Mouse (Mus musculus) liver, embryonic 11.5 days (tissue): ENCODE results near the gene Rassf6. TPM values are rescaled to one million over a fixed set of nuclear protein-coding genes. Genes with fewer than 3 reads are reported as not detected.

Source experiments
- ATAC-seq: fragments of 200-750 bp; cut with Nextera tagmentation; replicated peaks from 2 replicates; pipeline ENCODE4 v1.8.0; 2017; ENCODE audit warnings: moderate number of reproducible peaks, mild to moderate bottlenecking, moderate TSS enrichment, moderate library complexity; ENCODE audit not compliant: low FRiP score
- DNase-seq: peaks from one replicate; pipeline ENCODE4 v3.0.0-alpha.2; 2017; ENCODE audit warnings: low spot score
- H3K27ac ChIP-seq: fragments of 300-500 bp; sonication (generic); 2 replicates; pipeline ENCODE4 v1.5.1; 2014; ENCODE audit warnings: mild to moderate bottlenecking, low read depth, low read length, control low read depth
- H3K27me3 ChIP-seq: fragments of 300-500 bp; sonication (generic); replicated peaks from 2 replicates; pipeline ENCODE4 v1.6.1; 2014; ENCODE audit warnings: low read length, mixed read lengths; ENCODE audit not compliant: control insufficient read depth, insufficient read depth
- H3K36me3 ChIP-seq: fragments of 300-500 bp; sonication (generic); 2 replicates; pipeline ENCODE4 v1.6.1; 2014; ENCODE audit warnings: mild to moderate bottlenecking, low read length, moderate library complexity, mixed read lengths; ENCODE audit not compliant: control insufficient read depth, insufficient read depth
- H3K4me1 ChIP-seq: fragments of 300-500 bp; sonication (generic); replicated peaks from 2 replicates; pipeline ENCODE4 v1.6.1; 2014; ENCODE audit warnings: low read length, mixed read lengths; ENCODE audit not compliant: control insufficient read depth, insufficient read depth
- H3K4me2 ChIP-seq: fragments of 300-500 bp; sonication (generic); 2 replicates; pipeline ENCODE4 v1.6.1; 2014; ENCODE audit warnings: mild to moderate bottlenecking, control low read depth, moderate library complexity
- H3K4me3 ChIP-seq: fragments of 300-500 bp; sonication (generic); 2 replicates; pipeline ENCODE4 v1.5.1; 2014; ENCODE audit warnings: low read depth, low read length, control low read depth
- H3K9ac ChIP-seq: fragments of 300-500 bp; sonication (generic); 2 replicates; pipeline ENCODE4 v1.6.1; 2014; ENCODE audit warnings: low read depth, low read length, control low read depth
- H3K9me3 ChIP-seq: fragments of 300-500 bp; sonication (generic); 2 replicates; pipeline ENCODE4 v1.6.1; 2016; ENCODE audit warnings: low read length, inconsistent platforms, mixed read lengths; ENCODE audit not compliant: control insufficient read depth
- WGBS: fragments of 180-500 bp; shearing (Covaris S2); extraction: QIAGEN DNeasy Blood & Tissue Kit; methylation state at CpG from one replicate; pipeline ENCODE4 v1.1.7; 2014; 5-methylcytosine and 5-hydroxymethylcytosine counted together
- polyA plus RNA-seq: library from polyadenylated mRNA; unstranded; fragments of >200 nt; fragmentation: Nextera tagmentation; extraction: Ambion mirVana; gene quantifications from 2 replicates; pipeline ENCODE4 v1.2.1, GENCODE M21; 2014

Rassf6 gene
- polyA plus RNA-seq, 1 experiment from 2014 or later, result 6.2 TPM

GRCm38 (mm10) chr5:90591936-90592335 lies 48.5 kb downstream of the Rassf6 start:
- WGBS, result 87% methylated on average over 6 of the region's 6 CpGs
- Histone ChIP-seq H3K27me3 (no peaks in the 10 kb centered on the region), H3K4me2 (no peak overlapping the region), H3K4me3 (no peak overlapping the region), H3K9ac (no peak overlapping the region), H3K27ac (no peak overlapping the region), H3K9me3 (no peaks in the 10 kb centered on the region), H3K4me1 (no peaks in the 10 kb centered on the region), H3K36me3 (no peaks in the 10 kb centered on the region)
- ATAC-seq (no peak), DNase-seq (no peak)

GRCm38 (mm10) chr5:90590676-90591075 lies 49.8 kb downstream of the Rassf6 start:
- 82% methylated on average over 10 of the region's 10 CpGs for WGBS
- no peak overlapping the region for H3K9ac ChIP-seq
- ATAC-seq, result no peak
- no peaks in the 10 kb centered on the region for H3K36me3 ChIP-seq
- no peak overlapping the region for H3K4me2 ChIP-seq
- no peak overlapping the region for H3K27ac ChIP-seq
- H3K4me1 ChIP-seq, result no peaks in the 10 kb centered on the region
- no peak for DNase-seq
- no peaks in the 10 kb centered on the region for H3K27me3 ChIP-seq
- H3K4me3 ChIP-seq, result no peak overlapping the region
- no peaks in the 10 kb centered on the region for H3K9me3 ChIP-seq

DNA sequence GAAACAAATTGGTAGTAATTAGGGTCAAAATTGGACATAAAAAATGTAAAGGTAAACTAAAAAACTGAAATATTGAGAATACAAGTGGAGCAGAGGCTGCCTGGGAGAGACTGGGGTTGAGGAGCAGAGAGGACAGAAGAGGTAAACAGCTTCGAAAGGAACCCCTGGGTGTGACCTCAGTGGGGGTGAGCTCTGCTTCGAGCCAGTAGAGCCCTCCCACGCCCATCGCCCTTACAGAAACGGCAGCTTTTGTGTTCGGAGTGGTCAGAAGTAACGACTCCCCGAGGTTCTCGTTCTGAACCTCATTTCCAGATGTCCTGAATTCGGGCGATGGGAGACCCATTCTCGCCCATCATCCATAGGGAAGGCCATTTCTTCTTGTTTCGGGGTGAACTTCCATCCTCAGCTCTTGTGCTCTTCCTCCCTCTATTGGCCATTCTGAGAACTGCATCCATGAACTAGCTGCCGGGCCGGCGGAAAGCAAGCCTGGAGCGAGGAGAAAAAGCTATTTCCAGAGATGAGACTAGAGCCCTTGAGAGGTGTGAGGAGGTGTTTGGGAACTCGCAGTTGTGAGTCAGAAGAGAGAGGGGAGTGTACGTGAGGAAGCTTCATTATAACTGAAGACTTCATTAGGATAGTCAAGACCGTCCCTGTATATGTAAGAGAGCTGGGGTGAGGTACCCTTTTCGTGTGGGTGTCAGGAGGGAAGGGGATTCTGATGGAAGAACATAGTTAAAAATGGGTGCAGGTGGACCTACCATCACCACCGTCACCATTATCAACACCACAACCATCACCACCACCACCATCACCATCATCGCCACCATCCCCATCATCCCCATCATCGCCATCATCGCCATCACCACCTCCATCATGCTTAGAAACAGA lies 51.5 kb downstream of the Rassf6 start:
- Histone ChIP-seq H3K36me3 (no peaks in the 10 kb centered on the region), H3K27me3 (no peaks in the 10 kb centered on the region), H3K4me1 (no peaks in the 10 kb centered on the region), H3K9ac (no peak overlapping the region), H3K9me3 (no peaks in the 10 kb centered on the region), H3K4me3 (peak overlapping the region; percentile 31), H3K27ac (no peak overlapping the region), H3K4me2 (peak overlapping the region; percentile 67)
- 25% methylated on average over 25 of the region's 25 CpGs for WGBS
- ATAC-seq, result peak; percentile 34
- peak; percentile 54 for DNase-seq

DNA sequence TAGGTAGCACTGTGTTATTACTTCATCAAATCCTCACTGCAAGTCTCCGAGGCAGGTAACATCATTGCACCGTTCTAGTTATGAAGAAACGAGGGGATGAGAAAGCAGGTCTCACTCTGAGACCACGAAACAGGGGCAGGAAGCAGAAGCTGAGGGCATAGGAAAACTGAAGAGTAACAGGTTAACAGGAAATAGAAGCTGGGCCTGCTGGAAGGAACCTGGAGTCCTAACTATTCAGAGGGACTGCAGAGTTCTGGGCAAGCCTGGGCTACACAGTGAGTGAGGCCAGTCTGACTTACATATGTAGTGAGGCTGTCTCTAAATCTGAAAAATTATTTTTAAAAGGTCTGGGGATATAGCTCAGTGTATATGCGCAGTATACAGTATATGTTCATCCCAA lies 52.4 kb downstream of the Rassf6 start:
- Histone ChIP-seq H3K36me3 (no peaks in the 10 kb centered on the region), H3K27me3 (no peaks in the 10 kb centered on the region), H3K4me1 (no peaks in the 10 kb centered on the region), H3K9me3 (no peaks in the 10 kb centered on the region), H3K9ac (no peak overlapping the region), H3K27ac (no peak overlapping the region), H3K4me2 (no peak overlapping the region), H3K4me3 (no peak overlapping the region)
- ATAC-seq (no peak), DNase-seq (no peak)
- 85% methylated on average over 5 of the region's 5 CpGs for WGBS

GRCm38 (mm10) chr5:90586511-90586910 lies 53.9 kb downstream of the Rassf6 start:
- no peaks in the 10 kb centered on the region for H3K27me3 ChIP-seq
- no peaks in the 10 kb centered on the region for H3K36me3 ChIP-seq
- H3K4me1 ChIP-seq, result no peaks in the 10 kb centered on the region
- H3K27ac ChIP-seq, result no peak overlapping the region
- H3K4me2 ChIP-seq, result no peak overlapping the region
- ATAC-seq (no peak), DNase-seq (no peak)
- 64% methylated on average over 5 of the region's 5 CpGs for WGBS
- no peak overlapping the region for H3K9ac ChIP-seq
- no peak overlapping the region for H3K4me3 ChIP-seq
- no peaks in the 10 kb centered on the region for H3K9me3 ChIP-seq

- ATAC-seq (no peak), DNase-seq (no peak)
- H3K27ac ChIP-seq, result no peak overlapping the region
- 75% methylated on average over 7 of the region's 7 CpGs for WGBS
- no peaks in the 10 kb centered on the region for H3K36me3 ChIP-seq
- H3K4me1 ChIP-seq, result no peaks in the 10 kb centered on the region
- no peak overlapping the region for H3K4me2 ChIP-seq
- no peak overlapping the region for H3K9ac ChIP-seq
- no peaks in the 10 kb centered on the region for H3K27me3 ChIP-seq
- no peaks in the 10 kb centered on the region for H3K9me3 ChIP-seq
- H3K4me3 ChIP-seq, result no peak overlapping the region
Measured at GRCm38 (mm10) chr5:90584799-90585198, 55.7 kb downstream of the Rassf6 start.

- Histone ChIP-seq H3K9me3 (no peaks in the 10 kb centered on the region), H3K4me2 (no peak overlapping the region), H3K9ac (no peak overlapping the region), H3K27me3 (no peaks in the 10 kb centered on the region), H3K27ac (no peak overlapping the region), H3K4me1 (no peaks in the 10 kb centered on the region), H3K4me3 (no peak overlapping the region), H3K36me3 (no peaks in the 10 kb centered on the region)
- WGBS, result 70% methylated on average over 6 of the region's 6 CpGs
- ATAC-seq, result no peak
- no peak for DNase-seq
Measured at GRCm38 (mm10) chr5:90582179-90582578, 58.3 kb downstream of the Rassf6 start.

DNA sequence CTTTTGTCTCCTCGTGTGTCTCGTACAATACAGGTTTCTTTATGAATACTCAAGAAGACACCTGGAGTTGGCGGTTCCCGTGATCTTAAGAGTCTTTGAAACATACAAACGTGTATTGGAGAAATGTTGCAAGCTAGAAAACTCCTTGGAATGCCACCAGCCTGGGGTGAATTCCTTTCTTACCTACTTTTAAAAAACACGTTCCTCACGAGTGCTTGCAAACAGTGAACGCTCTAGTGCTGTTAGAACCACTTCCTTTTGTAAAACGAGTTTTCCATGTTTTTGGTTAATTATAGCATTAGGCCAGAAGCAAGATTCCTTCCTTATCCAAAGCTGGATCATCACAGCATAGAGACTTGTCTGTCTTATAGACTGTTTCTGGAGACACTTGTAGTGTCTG lies 60.9 kb downstream of the Rassf6 start:
- Histone ChIP-seq H3K4me3 (no peak overlapping the region), H3K4me1 (no peaks in the 10 kb centered on the region), H3K9ac (no peak overlapping the region), H3K27me3 (no peaks in the 10 kb centered on the region), H3K27ac (no peak overlapping the region), H3K36me3 (no peaks in the 10 kb centered on the region), H3K4me2 (no peak overlapping the region), H3K9me3 (no peaks in the 10 kb centered on the region)
- WGBS, result 83% methylated on average over 9 of the region's 9 CpGs
- no peak for DNase-seq
- ATAC-seq, result no peak

DNA sequence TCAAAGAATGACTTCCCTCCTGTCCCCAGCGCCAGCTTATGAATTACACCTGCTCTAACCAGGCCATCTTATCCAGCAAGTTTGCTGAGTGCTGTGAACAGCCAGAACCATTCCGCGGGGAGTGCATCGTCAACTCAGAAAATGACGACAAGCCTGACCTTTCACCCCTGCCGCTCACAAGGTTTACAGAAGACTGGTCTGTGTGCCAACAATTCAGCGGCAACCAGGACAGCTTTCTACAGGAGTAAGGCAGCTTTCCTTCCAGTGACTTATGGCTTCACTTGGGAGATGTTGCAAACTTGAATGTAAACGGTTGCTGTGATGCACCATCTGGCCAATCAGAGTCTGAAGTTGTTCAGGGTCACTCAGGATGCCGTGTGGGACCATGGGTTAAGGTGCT lies 62.7 kb downstream of the Rassf6 start:
- Histone ChIP-seq H3K36me3 (no peaks in the 10 kb centered on the region), H3K9ac (no peak overlapping the region), H3K4me1 (no peaks in the 10 kb centered on the region), H3K27ac (no peak overlapping the region), H3K9me3 (no peaks in the 10 kb centered on the region), H3K4me3 (no peak overlapping the region), H3K4me2 (no peak overlapping the region), H3K27me3 (no peaks in the 10 kb centered on the region)
- 70% methylated on average over 9 of the region's 9 CpGs for WGBS
- no peak for DNase-seq
- no peak for ATAC-seq
